Mouse (Mus musculus) B cell, adult 67 days (primary cell): Measurements from ENCODE around the gene Pgm1. TPM values are rescaled to one million over a fixed set of nuclear protein-coding genes. Genes with fewer than 3 reads are reported as not detected.

Source experiments
- total RNA-seq, 2 experiments: library from RNA; stranded (reverse); gene quantifications; 4 replicates each; pipeline ENCODE4 v1.2.4; 2023

The Pgm1 gene
- 10 to 100 TPM; 12.2 to 15.3 TPM for total RNA-seq

GRCm38 (mm10) chr4:99929149-99929612 is at the start of gene Pgm1:
Gene Pgm1, plus strand, starts transcription at chr4:99929414.

GRCm38 (mm10) chr4:99929613-99930517 is 651 bp downstream of the Pgm1 start, which contains the start of gene Itgb3bp:
Gene Itgb3bp, minus strand, starts transcription at chr4:99929813.

Other genes starting within 250 kb of the Pgm1 start
- gene Alg6, start 213.8 kb upstream of the Pgm1 start, total RNA-seq: 10 to 100 TPM in 1 of 2 experiments, 1 to 10 TPM in 1; 5.9 to 11.9 TPM
- 10 to 100 TPM in 1 of 2 experiments, 1 to 10 TPM in 1; 4.2 to 14.0 TPM for gene Efcab7, start 100.2 kb upstream of the Pgm1 start, total RNA-seq
- 10 to 100 TPM; 11.1 to 17.8 TPM for gene Itgb3bp, start 399 bp downstream of the Pgm1 start, total RNA-seq
- not detected for gene Ror1, start 166.4 kb downstream of the Pgm1 start, total RNA-seq